Mouse (Mus musculus) heart, postnatal 0 days (tissue): ENCODE results near the gene Drosha. TPM values are rescaled to one million over a fixed set of nuclear protein-coding genes. Genes with fewer than 3 reads are reported as not detected.

ENCODE experiments used
- ATAC-seq: fragments of 200-750 bp; cut with Nextera tagmentation; 2 replicates; pipeline ENCODE4 v1.8.0; 2017; ENCODE audit warnings: low read depth, moderate number of reproducible peaks, moderate library complexity; ENCODE audit not compliant: insufficient read depth
- DNase-seq: peaks from one replicate; pipeline ENCODE4 v3.0.0-alpha.2; 2016; ENCODE audit warnings: low spot score
- H3K27ac ChIP-seq: fragments of 300-500 bp; sonication (generic); 2 replicates; pipeline ENCODE4 v1.5.1; 2014; ENCODE audit warnings: low read depth, mild to moderate bottlenecking
- H3K27me3 ChIP-seq: fragments of 300-500 bp; sonication (generic); 2 replicates; pipeline ENCODE4 v1.6.1; 2014; ENCODE audit warnings: low read length, mixed read lengths; ENCODE audit not compliant: control insufficient read depth, insufficient read depth
- H3K36me3 ChIP-seq: fragments of 300-500 bp; sonication (generic); replicated peaks from 2 replicates; pipeline ENCODE4 v1.6.1; 2014; ENCODE audit warnings: low read length, mixed read lengths; ENCODE audit not compliant: control insufficient read depth, insufficient read depth
- H3K4me1 ChIP-seq: fragments of 300-500 bp; sonication (generic); 2 replicates; pipeline ENCODE4 v1.6.1; 2014; ENCODE audit warnings: antibody characterized with exemption; ENCODE audit not compliant: control insufficient read depth, insufficient read depth
- H3K4me2 ChIP-seq: fragments of 300-500 bp; sonication (generic); 2 replicates; pipeline ENCODE4 v1.6.1; 2014; ENCODE audit warnings: low read depth, mild to moderate bottlenecking, low read length, moderate library complexity
- H3K4me3 ChIP-seq: fragments of 300-500 bp; sonication (generic); 2 replicates; pipeline ENCODE4 v1.5.1; 2014; ENCODE audit warnings: low read depth, low read length
- H3K9ac ChIP-seq: fragments of 300-500 bp; sonication (generic); replicated peaks from 2 replicates; pipeline ENCODE4 v1.6.1; 2014; ENCODE audit warnings: low read depth, low read length, mixed read lengths
- H3K9me3 ChIP-seq: fragments of 300-500 bp; sonication (generic); replicated peaks from 2 replicates; pipeline ENCODE4 v1.6.1; 2016; ENCODE audit warnings: low read length; ENCODE audit not compliant: control insufficient read depth
- CTCF ChIP-seq: IDR thresholded peaks from 2 replicates; pipeline ENCODE4 v1.5.1; 2016; ENCODE audit warnings: antibody characterized with exemption, control low read depth, low read depth
- EP300 ChIP-seq: IDR thresholded peaks from 2 replicates; pipeline ENCODE4 v1.6.1; 2016; ENCODE audit warnings: antibody characterized with exemption, low read depth
- WGBS: fragments of 180-500 bp; shearing (Covaris S2); extraction: QIAGEN DNeasy Blood & Tissue Kit; methylation state at CpG from one replicate; pipeline ENCODE4 v1.1.7; 2014; 5-methylcytosine and 5-hydroxymethylcytosine counted together
- polyA plus RNA-seq: library from polyadenylated mRNA; unstranded; fragments of >200 nt; fragmentation: Nextera tagmentation; extraction: Ambion mirVana; gene quantifications from 2 replicates; pipeline ENCODE4 v1.2.1, GENCODE M21; 2015
- total RNA-seq: library from RNA; depleted of rRNA; stranded (reverse); fragments of >200 nt; gene quantifications from 2 replicates; pipeline ENCODE4 v1.2.3, GENCODE M21; 2014; ENCODE audit warnings: low replicate concordance

The Drosha gene
- total and polyA plus RNA-seq, 2 experiments from 2014 or later: 10.1 to 12.4 TPM

DNA sequence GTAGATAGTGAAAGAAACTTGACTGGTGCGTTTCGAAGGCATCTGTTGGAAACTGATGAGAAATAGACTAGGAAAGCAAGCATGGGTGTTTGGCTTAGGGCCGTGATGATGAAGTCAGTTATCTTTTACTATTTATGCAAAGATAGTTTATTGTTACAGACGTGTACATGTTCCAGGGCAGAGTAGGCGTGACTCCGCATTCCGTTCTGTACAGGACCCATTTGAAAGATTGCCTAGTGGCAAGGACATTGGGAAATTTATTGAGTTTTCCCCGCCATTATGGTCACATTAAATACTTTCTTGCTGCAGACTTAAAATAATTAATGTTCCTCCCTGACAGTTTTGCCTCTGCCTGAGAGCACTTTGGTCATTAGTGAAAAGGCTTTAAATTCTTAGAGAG is 55.3 kb downstream of the Drosha start:
- peaks cover 59% of the 10 kb centered on the region for H3K36me3 ChIP-seq

DNA sequence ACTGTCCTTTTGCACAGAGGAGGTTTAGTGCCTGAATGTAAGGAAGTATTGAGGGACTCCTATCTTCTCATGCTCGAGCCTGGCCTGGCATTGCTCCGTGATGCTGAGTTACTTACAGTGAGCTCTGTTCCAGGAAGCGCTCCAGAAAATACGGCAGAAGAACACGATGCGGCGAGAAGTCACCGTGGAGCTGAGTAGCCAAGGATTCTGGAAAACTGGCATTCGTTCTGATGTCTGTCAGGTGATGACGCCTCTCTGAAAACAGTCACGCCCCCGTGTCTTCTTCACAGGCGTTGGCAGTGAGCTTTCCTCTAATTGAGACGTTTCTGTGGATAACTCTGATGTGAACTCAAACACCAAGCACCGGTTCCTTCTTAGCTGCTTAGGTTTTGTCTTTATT is 60.2 kb downstream of the Drosha start:
- peaks cover 65% of the 10 kb centered on the region for H3K36me3 ChIP-seq
- no peak overlapping the region for H3K9ac ChIP-seq
- ATAC-seq (no peak), DNase-seq (no peak)
- H3K27me3 ChIP-seq: no peaks in the 10 kb centered on the region
- no peak overlapping the region for H3K4me3 ChIP-seq
- TF ChIP-seq CTCF (no peak), EP300 (no peak)
- H3K4me1 ChIP-seq: no peaks in the 10 kb centered on the region
- H3K27ac ChIP-seq: no peak overlapping the region
- no peak overlapping the region for H3K4me2 ChIP-seq
- H3K9me3 ChIP-seq: no peaks in the 10 kb centered on the region
- WGBS: 77% methylated on average over 15 of the region's 15 CpGs

More for the DNA sequence above, 55.3 kb downstream of the Drosha start:
- H3K4me2 ChIP-seq: no peak overlapping the region
- no peak overlapping the region for H3K9ac ChIP-seq
- no peaks in the 10 kb centered on the region for H3K9me3 ChIP-seq
- no peak for ATAC-seq
- H3K4me3 ChIP-seq: no peak overlapping the region
- H3K27ac ChIP-seq: no peak overlapping the region
- no peak for TF ChIP-seq EP300
- TF ChIP-seq CTCF: no peak
- no peaks in the 10 kb centered on the region for H3K27me3 ChIP-seq
- 86% methylated on average over 8 of the region's 8 CpGs for WGBS
- no peaks in the 10 kb centered on the region for H3K4me1 ChIP-seq
- DNase-seq: no peak

DNA sequence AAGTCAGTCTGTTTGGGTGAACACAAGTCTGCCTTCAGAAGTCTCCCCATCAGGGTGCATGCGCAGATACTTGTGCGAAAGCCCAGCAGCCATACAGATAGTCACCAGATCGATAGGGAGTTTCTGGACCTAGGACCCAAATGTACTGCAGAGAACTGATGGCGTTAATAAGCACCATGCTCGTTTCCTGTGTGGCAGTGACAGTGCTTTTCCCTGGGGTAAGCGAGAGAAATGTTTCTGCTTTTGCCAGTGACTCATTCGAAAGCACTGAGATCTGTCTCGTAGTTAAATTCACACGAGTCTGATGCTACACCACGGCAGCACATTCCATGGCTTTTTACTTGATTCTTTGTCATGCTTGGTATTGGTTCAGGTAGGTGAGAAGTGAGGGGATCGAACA is 60.7 kb downstream of the Drosha start:
- Histone ChIP-seq H3K9ac (no peak overlapping the region), H3K27me3 (no peaks in the 10 kb centered on the region), H3K9me3 (no peaks in the 10 kb centered on the region), H3K36me3 (peaks cover 68% of the 10 kb centered on the region), H3K4me3 (no peak overlapping the region), H3K4me2 (no peak overlapping the region), H3K4me1 (no peaks in the 10 kb centered on the region), H3K27ac (no peak overlapping the region)
- 88% methylated on average over 11 of the region's 11 CpGs for WGBS
- ATAC-seq (no peak), DNase-seq (no peak)
- TF ChIP-seq CTCF (no peak), EP300 (no peak)

DNA sequence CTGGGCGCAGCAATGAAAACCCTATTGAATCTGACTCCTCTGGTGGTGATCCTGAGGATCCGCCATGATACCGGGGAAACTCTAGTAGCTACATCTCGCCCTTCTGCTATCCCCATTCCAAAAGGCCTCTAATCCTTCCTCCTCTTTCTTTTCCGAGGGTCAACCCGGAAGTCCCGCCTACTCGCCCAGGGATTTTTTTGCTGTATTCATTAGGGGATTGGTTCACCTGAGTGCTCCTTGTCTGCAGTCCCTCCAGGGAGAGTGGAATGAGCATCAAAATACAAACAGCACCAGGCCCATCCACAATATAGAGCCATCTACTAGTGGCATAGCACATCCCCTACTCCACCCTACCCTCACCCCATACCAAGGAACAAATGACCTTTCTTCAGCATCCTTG is 62.6 kb downstream of the Drosha start:
- no peaks in the 10 kb centered on the region for H3K27me3 ChIP-seq
- no peak for ATAC-seq
- no peak overlapping the region for H3K9ac ChIP-seq
- 95% methylated on average over 8 of the region's 8 CpGs for WGBS
- TF ChIP-seq EP300 (no peak), CTCF (no peak)
- H3K36me3 ChIP-seq: peaks cover 64% of the 10 kb centered on the region
- H3K4me3 ChIP-seq: no peak overlapping the region
- H3K9me3 ChIP-seq: no peaks in the 10 kb centered on the region
- no peak overlapping the region for H3K4me2 ChIP-seq
- H3K27ac ChIP-seq: no peak overlapping the region
- no peaks in the 10 kb centered on the region for H3K4me1 ChIP-seq
- DNase-seq: no peak

DNA sequence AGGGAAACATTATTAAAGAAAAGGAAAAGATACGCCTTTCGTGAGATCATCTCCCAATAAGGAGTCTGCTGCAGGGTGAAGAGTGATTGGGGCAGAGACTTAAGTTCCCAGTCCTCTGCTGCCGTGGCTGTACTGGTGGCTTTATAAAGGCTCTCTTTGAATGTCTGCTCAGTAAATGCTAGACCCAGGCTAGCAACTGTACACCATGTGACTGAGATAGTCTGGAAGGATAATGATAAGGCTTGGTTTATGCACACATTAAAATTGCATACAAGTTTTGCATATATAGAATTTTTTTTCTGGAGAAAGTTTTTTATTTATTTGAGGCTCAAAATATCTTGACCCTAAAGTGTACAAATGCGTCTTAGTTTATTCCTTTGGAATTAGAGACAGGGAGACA is 63.7 kb downstream of the Drosha start:
- H3K9ac ChIP-seq: no peak overlapping the region
- H3K9me3 ChIP-seq: no peaks in the 10 kb centered on the region
- TF ChIP-seq CTCF: no peak
- TF ChIP-seq EP300: no peak
- ATAC-seq (no peak), DNase-seq (no peak)
- WGBS: 94% methylated on average over 4 of the region's 4 CpGs
- no peak overlapping the region for H3K4me2 ChIP-seq
- H3K4me3 ChIP-seq: no peak overlapping the region
- H3K4me1 ChIP-seq: no peaks in the 10 kb centered on the region
- H3K27ac ChIP-seq: no peak overlapping the region
- H3K36me3 ChIP-seq: peaks cover 55% of the 10 kb centered on the region
- no peaks in the 10 kb centered on the region for H3K27me3 ChIP-seq

DNA sequence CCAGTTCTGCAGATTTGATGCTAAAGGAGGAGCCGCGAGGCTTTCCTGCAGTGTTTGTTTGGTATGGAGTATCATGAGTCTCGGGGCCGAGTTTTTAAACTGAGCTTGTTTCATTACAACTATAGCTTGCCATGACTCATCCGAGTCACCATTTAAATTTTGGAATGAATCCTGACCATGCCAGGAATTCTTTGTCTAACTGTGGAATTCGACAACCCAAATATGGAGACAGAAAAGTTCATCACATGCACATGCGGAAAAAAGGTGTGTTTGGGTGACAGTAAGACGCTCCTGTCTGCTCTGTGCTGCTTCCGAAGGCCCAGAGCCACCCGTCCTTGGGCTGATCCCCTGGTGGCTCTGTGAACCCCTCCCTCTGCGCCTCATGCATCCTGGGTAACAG is 65.3 kb downstream of the Drosha start:
- H3K4me3 ChIP-seq: no peak overlapping the region
- H3K36me3 ChIP-seq: peaks cover 56% of the 10 kb centered on the region
- 90% methylated on average over 11 of the region's 11 CpGs for WGBS
- H3K9ac ChIP-seq: no peak overlapping the region
- no peaks in the 10 kb centered on the region for H3K27me3 ChIP-seq
- H3K9me3 ChIP-seq: no peaks in the 10 kb centered on the region
- H3K4me2 ChIP-seq: no peak overlapping the region
- H3K27ac ChIP-seq: no peak overlapping the region
- DNase-seq: no peak
- ATAC-seq: no peak
- no peak for TF ChIP-seq EP300
- TF ChIP-seq CTCF: no peak
- no peaks in the 10 kb centered on the region for H3K4me1 ChIP-seq
